Mouse (Mus musculus) erythroblast, embryonic 14.5 days (primary cell): ENCODE measurements around the gene Gm17555.

Source experiments
- GATA1 ChIP-seq: IDR thresholded peaks from 2 replicates; pipeline ENCODE4 v1.6.1; 2012; ENCODE audit warnings: low read length, inconsistent platforms, mixed read lengths
- TAL1 ChIP-seq: IDR thresholded peaks from 3 replicates; pipeline ENCODE4 v1.6.1; 2012; ENCODE audit warnings: low read length, inconsistent platforms, mixed read lengths

GRCm38 (mm10) chr2:126252211-126252610 lies 37.3 kb downstream of the Gm17555 start:
- TF ChIP-seq GATA1 (no peak), TAL1 (no peak)
